Mouse (Mus musculus) adipocyte (in vitro differentiated cells): ENCODE measurements at regions not wholly inside any gene's neighbourhood (a gene's known extent, or its start where the extent isn't known, plus 50 kb on each side); places are given as distances from the start of the nearest gene placed in this dataset.

Source experiments
- DNase-seq: peaks from one replicate; pipeline ENCODE4 v3.0.0-alpha.2; 2016; ENCODE audit warnings: low spot score

DNA sequence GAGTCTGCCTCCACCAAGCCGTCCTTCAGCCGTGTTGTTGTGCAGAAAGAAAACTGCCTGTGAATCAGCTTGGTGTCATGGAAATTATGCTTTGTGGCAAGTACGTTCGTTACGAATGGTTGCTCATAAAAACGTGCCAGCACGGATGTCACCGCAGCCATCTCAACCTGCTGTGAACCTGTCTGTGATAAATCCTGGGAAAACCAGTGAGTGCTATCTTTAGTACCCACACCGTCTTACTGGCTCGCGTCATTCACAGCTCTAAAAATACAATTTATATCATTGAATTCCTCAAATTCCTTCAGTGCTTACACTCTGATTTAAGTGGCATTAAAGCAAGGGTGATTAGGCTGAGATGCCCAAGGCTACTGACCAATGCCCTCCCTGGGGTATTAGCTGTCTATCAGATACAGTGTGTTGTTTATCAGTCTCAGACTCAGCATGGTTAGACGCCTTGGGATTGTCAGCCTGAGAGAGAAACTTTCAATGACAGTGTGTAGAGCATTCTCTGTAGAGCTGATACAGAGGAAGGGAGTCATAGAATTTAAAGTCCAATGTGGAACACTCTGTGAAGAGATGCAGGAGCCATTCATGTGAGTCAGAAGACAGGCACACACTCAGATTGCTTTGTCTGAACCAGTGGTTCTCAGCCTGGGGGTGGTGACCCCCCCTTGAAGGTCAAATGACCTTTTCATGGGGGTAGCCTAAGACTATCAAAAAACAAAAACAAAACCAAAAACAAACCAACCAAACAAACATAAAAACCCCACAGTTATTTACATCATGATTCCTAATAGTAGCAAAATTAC, 96.2 kb upstream of the Myocd start:
- DNase-seq = no peak

DNA sequence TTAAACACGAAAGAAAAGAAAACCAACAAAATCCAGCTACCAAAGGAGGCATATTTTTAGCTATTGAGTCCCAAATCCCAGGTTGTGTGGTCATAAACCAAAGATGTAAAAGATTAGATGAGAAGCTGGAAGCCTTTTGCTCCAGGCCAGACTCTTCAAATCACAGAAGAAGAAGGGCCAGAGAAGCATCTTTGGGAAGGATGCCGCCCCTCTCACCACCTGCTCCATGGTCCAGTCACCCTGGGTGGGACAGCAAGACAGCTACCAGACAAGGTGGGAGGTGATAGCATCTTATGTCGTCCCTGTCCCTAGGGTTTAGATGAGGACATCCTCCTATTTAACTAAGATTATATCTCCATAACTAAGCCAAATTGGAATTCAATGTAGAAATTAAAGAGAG, 95.1 kb upstream of the Myocd start:
- no peak for DNase-seq

DNA sequence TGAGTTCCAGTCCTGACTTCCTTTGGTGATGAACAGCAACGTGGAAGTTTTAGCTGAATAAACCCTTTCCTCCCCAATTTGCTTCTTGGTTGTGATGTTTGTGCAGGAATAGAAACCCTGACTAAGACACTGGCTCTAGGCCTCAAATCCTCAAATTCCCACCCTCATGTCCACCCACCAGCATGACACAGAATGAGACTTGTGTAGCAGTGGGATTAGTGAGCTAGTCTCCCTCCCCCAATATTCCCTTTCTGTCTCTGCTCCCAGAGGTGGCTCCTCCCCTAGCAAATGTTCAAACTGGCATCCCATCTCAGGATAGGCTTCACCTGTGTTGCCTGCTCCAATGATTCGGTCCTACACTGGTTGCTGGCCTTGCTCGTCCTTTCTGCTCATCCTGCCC, 94.1 kb upstream of the Myocd start:
- DNase-seq = no peak

DNA sequence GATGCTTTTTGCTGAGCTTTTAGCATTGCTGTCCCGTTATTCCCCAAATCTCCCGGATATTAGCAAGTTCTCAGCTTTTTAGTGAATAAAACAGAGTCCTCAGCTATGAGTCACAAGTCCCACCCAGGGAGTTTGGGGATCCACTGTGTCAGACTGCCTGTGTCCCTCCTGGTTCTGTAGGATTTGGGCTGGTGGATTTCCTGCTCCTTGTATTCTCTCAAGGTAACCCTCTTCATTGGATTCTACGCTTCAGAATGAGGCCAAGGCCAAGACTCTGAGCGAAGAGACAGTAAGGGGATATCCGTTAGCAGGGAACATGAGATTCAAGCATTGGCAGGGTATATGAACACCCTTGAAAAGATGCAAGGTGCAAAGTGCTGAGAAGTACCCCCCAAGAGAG, 90.9 kb upstream of the Myocd start:
- DNase-seq = no peak

DNA sequence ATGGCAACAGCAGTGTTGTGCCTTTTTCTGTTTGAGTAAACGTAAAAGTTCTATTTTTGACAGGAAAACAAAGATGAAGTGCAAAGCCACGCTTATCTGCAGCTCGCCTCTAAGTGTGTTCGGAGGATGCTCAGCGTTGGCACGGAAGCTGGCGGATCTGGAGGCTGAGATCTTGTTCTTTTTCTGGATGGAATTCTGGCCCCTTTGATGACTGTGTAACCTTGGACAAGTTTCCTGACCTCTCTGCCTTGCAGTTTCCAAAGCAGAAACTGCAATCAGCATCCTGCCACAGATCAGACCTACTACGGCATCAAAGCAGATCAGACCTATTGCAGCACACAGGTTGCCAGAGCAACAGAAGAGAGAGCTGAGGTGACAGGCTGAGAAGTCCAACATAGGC, 89.1 kb upstream of the Myocd start:
- no peak for DNase-seq

DNA sequence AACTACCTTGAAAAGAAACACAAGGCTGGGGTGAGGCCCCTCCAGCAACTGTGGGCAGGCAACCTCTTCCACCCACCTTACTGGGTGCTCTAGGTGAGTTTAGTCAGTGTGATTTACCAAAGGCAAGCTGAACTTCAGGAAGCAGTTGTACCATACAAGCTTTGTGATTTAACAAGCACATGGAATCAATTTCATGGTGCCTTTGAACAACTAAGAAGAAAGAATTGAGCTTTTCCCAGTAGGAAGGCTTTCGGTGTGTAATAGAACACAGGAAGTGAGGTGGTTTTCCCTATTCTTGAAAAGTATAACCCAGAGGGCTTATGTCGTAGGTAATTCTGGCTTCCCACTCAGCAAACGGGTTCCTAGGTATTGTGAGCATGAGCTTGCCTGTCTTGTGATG, 82.7 kb upstream of the Myocd start:
- no peak for DNase-seq

DNA sequence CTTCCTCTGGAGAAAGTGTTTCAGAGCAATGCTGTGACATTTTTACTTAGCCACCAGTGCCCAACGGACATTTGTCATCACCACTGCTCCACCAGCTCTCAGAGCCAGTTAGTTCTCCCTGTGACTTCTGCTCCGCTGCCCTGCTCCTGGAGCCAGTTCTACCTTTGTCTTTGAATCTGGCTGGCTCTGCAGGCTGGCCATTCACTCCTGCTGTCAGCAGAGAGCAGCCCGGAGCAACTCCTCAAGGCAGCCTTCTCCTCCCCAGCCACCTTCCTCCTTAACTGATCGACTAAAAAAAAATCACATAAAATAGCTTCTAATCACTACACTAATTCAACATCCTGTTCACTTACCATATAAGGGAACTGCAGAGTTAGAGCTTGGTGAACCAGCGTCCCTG, 79.2 kb upstream of the Myocd start:
- DNase-seq = no peak

DNA sequence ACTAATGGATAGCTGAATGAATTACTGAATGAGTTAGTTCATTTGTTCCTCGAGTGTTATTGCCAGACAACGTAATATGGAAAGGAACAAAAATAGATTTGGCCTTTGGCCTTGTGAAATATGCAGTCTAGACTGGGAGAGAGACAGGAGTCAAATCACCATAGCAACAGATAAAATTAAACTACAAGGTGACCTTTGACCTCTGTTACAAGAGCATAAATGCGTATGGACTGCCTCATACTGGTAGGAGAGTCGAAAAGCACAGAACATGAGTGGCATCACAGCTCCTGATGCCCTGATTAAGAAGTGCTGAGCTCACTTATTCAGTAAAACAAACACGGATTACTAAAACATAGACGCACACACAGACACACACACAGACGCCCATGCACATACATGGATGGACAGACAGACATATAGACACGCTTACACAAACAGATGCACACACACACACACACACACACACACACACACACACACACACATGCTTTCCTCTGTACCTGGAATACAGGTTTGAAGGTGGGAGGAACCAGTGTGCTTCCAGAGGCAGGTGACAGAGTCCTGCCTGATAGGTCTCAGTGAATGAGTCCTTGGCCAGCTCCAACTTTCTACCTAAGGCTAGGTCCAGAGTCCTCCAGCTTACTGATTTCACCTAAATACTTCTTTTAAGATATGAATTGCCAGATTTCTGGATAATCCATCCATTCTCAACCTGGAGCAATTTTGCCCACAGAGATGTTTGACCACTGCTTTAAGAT, 72.1 kb upstream of the Myocd start:
- DNase-seq = peak; percentile 39

DNA sequence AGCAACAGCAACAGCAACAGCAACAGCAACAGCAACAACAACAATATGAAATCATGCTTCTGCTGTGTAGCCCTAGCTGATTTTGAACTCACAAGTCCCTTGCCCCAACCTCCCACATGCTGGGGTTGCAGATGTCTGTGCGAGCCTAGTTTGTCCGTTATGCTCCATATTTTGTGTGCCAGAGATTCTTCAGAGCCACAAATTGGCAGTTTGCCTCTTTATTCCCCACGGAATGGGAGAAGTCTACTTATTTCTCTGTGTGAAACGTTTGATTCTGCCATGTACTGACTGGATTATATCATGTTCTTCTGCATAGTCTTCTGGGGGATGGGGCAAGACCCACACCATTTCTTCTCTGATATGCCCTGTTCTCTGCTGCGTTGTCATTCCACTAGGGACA, 64.5 kb upstream of the Myocd start:
- DNase-seq = peak; percentile 62

DNA sequence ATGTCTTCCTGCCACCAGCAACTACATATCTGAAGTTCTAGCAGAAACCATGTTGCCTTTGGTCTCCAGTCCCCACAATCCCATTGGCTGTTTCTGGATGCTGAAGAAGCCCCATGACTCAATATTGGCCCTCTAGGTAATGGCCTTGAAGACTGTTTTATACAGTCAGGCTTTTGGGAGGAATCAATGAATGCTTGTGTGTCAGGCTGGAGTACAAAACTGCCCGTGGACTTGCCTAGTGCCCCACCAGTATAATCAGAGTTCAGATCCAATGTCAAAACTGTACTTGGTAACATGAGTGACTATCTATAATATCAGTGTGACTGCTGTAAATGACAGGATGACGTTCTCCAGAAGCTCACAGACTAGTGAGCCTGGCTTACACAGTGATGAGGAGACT, 63.3 kb upstream of the Myocd start:
- no peak for DNase-seq

DNA sequence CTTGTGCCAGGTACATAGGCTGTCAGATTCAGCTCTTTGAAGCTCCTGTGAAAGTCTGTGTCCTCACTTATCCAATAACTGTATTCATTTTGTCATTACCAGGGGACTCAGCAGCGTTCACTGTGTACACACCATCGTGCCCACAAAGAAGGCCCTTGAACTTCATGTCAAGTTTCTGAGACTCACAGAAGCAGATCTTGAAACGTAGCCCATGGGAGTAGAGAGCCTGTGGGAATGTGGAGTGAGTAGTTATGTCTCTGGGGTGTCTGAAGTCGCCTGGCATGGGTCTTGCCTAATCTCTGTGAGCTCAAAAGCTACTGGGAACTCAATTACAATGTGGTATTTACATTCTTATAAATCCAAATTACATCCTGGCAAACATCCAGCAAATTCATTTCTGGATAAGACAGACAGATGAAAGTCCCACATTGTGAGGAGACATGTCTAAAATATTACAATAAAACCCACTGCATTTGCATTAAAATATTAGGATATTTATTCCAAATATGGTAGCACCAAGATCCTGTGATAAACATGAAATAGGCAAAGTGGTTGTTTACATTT, 53.2 kb upstream of the Myocd start:
- DNase-seq = peak; percentile 30
